Mouse (Mus musculus) lung, postnatal 0 days (tissue): ENCODE measurements around the gene Tm7sf2. TPM values are rescaled to one million over a fixed set of nuclear protein-coding genes. Genes with fewer than 3 reads are reported as not detected.
A peak's percentile ranks its signal among the peaks of the same experiment; 100 is the strongest.

Source experiments
- ATAC-seq: fragments of 200-750 bp; cut with Nextera tagmentation; 2 replicates; pipeline ENCODE4 v1.8.0; 2017; ENCODE audit warnings: moderate library complexity
- DNase-seq: peaks from one replicate; pipeline ENCODE4 v3.0.0-alpha.2; 2016; ENCODE audit warnings: low spot score
- H3K27ac ChIP-seq: fragments of 300-500 bp; sonication (generic); 2 replicates; pipeline ENCODE4 v1.5.1; 2014; ENCODE audit warnings: antibody characterized with exemption, mild to moderate bottlenecking, low read length, mixed read lengths
- H3K27me3 ChIP-seq: fragments of 300-500 bp; sonication (generic); replicated peaks from 2 replicates; pipeline ENCODE4 v1.6.1; 2014; ENCODE audit warnings: low read length, mixed read lengths; ENCODE audit not compliant: insufficient read depth
- H3K36me3 ChIP-seq: fragments of 300-500 bp; sonication (generic); 2 replicates; pipeline ENCODE4 v1.6.1; 2014; ENCODE audit warnings: low read length, mixed read lengths; ENCODE audit not compliant: insufficient read depth
- H3K4me1 ChIP-seq: fragments of 300-500 bp; sonication (generic); 2 replicates; pipeline ENCODE4 v1.6.1; 2014; ENCODE audit warnings: antibody characterized with exemption, low read depth, low read length, mixed read lengths; ENCODE audit not compliant: insufficient read depth
- H3K4me2 ChIP-seq: fragments of 300-500 bp; sonication (generic); replicated peaks from 2 replicates; pipeline ENCODE4 v1.6.1; 2014; ENCODE audit warnings: low read depth, mild to moderate bottlenecking, low read length, moderate library complexity, mixed read lengths
- H3K4me3 ChIP-seq: fragments of 300-500 bp; sonication (generic); 2 replicates; pipeline ENCODE4 v1.5.1; 2014; ENCODE audit warnings: low read depth, low read length
- H3K9ac ChIP-seq: fragments of 300-500 bp; sonication (generic); replicated peaks from 2 replicates; pipeline ENCODE4 v1.6.1; 2014; ENCODE audit warnings: low read depth, mild to moderate bottlenecking
- H3K9me3 ChIP-seq: fragments of 300-500 bp; sonication (generic); 2 replicates; pipeline ENCODE4 v1.6.1; 2016; ENCODE audit warnings: low read length, mixed read lengths
- CTCF ChIP-seq: IDR thresholded peaks from 2 replicates; pipeline ENCODE4 v1.5.1; 2016; ENCODE audit warnings: antibody characterized with exemption, mild to moderate bottlenecking
- EP300 ChIP-seq: IDR thresholded peaks from 2 replicates; pipeline ENCODE4 v1.6.1; 2016; ENCODE audit warnings: antibody characterized with exemption, mild to moderate bottlenecking, control low read depth
- WGBS: fragments of 180-500 bp; shearing (Covaris S2); extraction: QIAGEN DNeasy Blood & Tissue Kit; methylation state at CpG from one replicate; pipeline ENCODE4 v1.1.7; 2014; 5-methylcytosine and 5-hydroxymethylcytosine counted together
- polyA plus RNA-seq: library from polyadenylated mRNA; unstranded; fragments of >200 nt; fragmentation: Nextera tagmentation; extraction: Ambion mirVana; gene quantifications from 2 replicates; pipeline ENCODE4 v1.2.1, GENCODE M21; 2015

The Tm7sf2 gene
- polyA plus RNA-seq, 1 experiment from 2014 or later, result 9.5 TPM

GRCm38 (mm10) chr19:6071261-6071660 is 3.1 kb upstream of the Tm7sf2 start:
- Histone ChIP-seq H3K4me1 (peaks cover 16% of the 10 kb centered on the region), H3K4me2 (no peak overlapping the region), H3K36me3 (peaks cover 12% of the 10 kb centered on the region; the same call in 1 of the 2 replicates), H3K9ac (no peak overlapping the region), H3K27me3 (no peaks in the 10 kb centered on the region), H3K27ac (no peak overlapping the region), H3K4me3 (no peak overlapping the region), H3K9me3 (no peaks in the 10 kb centered on the region)
- 91% methylated on average over 19 of the region's 19 CpGs for WGBS
- no peak for ATAC-seq
- DNase-seq, result no peak
- no peak for TF ChIP-seq CTCF
- TF ChIP-seq EP300, result no peak

GRCm38 (mm10) chr19:6070571-6071250 is 2.5 kb upstream of the Tm7sf2 start:
- no peak for ATAC-seq
- no peak for TF ChIP-seq EP300
- TF ChIP-seq CTCF, result no peak
- H3K27me3 ChIP-seq, result no peaks in the 10 kb centered on the region
- peaks cover 11% of the 10 kb centered on the region for H3K4me1 ChIP-seq
- H3K4me3 ChIP-seq, result no peak overlapping the region
- H3K9me3 ChIP-seq, result no peaks in the 10 kb centered on the region
- H3K4me2 ChIP-seq, result no peak overlapping the region
- no peak for DNase-seq
- H3K27ac ChIP-seq, result no peak overlapping the region
- peaks cover 12% of the 10 kb centered on the region; the same call in 1 of the 2 replicates for H3K36me3 ChIP-seq
- WGBS, result 87% methylated on average over 31 of the region's 31 CpGs
- no peak overlapping the region for H3K9ac ChIP-seq

- Histone ChIP-seq H3K9me3 (no peaks in the 10 kb centered on the region), H3K4me3 (no peak overlapping the region), H3K36me3 (peaks cover 12% of the 10 kb centered on the region; the same call in 1 of the 2 replicates), H3K27me3 (no peaks in the 10 kb centered on the region), H3K9ac (no peak overlapping the region), H3K4me2 (no peak overlapping the region), H3K27ac (no peak overlapping the region), H3K4me1 (peaks cover 11% of the 10 kb centered on the region)
- ATAC-seq, result no peak
- no peak for DNase-seq
- TF ChIP-seq CTCF (no peak), EP300 (no peak)
- 89% methylated on average over 10 of the region's 10 CpGs for WGBS
Measured at GRCm38 (mm10) chr19:6069851-6070250, 1.7 kb upstream of the Tm7sf2 start.

GRCm38 (mm10) chr19:6068951-6069350 is 778 bp upstream of the Tm7sf2 start:
- Histone ChIP-seq H3K9ac (no peak overlapping the region), H3K4me2 (no peak overlapping the region), H3K27me3 (no peaks in the 10 kb centered on the region), H3K4me1 (peaks cover 11% of the 10 kb centered on the region), H3K27ac (no peak overlapping the region), H3K36me3 (peaks cover 12% of the 10 kb centered on the region; the same call in 1 of the 2 replicates), H3K4me3 (no peak overlapping the region), H3K9me3 (no peaks in the 10 kb centered on the region)
- ATAC-seq, result no peak
- TF ChIP-seq EP300 (no peak), CTCF (no peak)
- DNase-seq, result no peak
- 69% methylated on average over 4 of the region's 4 CpGs for WGBS

GRCm38 (mm10) chr19:6067011-6067723 is 1.0 kb downstream of the Tm7sf2 start:
- Histone ChIP-seq H3K27me3 (no peaks in the 10 kb centered on the region), H3K9me3 (no peaks in the 10 kb centered on the region), H3K36me3 (peaks cover 12% of the 10 kb centered on the region; the same call in 1 of the 2 replicates), H3K4me3 (peak overlapping the region; percentile 37), H3K4me1 (peaks cover 13% of the 10 kb centered on the region), H3K27ac (peak overlapping the region; percentile 29), H3K9ac (peak overlapping the region; percentile 27), H3K4me2 (peak overlapping the region; percentile 77)
- DNase-seq (peak; percentile 86), ATAC-seq (peak; percentile 78)
- WGBS, result 1% methylated on average over 30 of the region's 30 CpGs
- no peak for TF ChIP-seq EP300
- peak; percentile 91 for TF ChIP-seq CTCF

- Histone ChIP-seq H3K4me1 (peaks cover 19% of the 10 kb centered on the region), H3K4me3 (peak overlapping the region; percentile 37), H3K36me3 (peaks cover 12% of the 10 kb centered on the region; the same call in 1 of the 2 replicates), H3K4me2 (peak overlapping the region; percentile 77), H3K9me3 (no peaks in the 10 kb centered on the region), H3K27ac (no peak overlapping the region), H3K9ac (peak overlapping the region; percentile 27; the same call in 1 of the 2 replicates), H3K27me3 (no peaks in the 10 kb centered on the region)
- no peak for TF ChIP-seq CTCF
- TF ChIP-seq EP300, result no peak
- WGBS, result 22% methylated on average over 5 of the region's 5 CpGs
- DNase-seq, result no peak
- no peak for ATAC-seq
Measured at GRCm38 (mm10) chr19:6066571-6066970, 1.6 kb downstream of the Tm7sf2 start.
